Mouse (Mus musculus) cerebellum, adult 18-20 months (tissue): ENCODE results near the gene Dagla.

Source experiments
- DNase-seq, 2 experiments: peaks; one replicate each; pipeline ENCODE4 v3.0.0; 2021

Dagla gene

GRCm38 (mm10) chr19:10197130-10197529 is 107.5 kb downstream of the Dagla start:
- no peak for DNase-seq
